Mouse (Mus musculus): ENCODE measurements around the gene Gstt4. TPM values are rescaled to one million over a fixed set of nuclear protein-coding genes. Genes with fewer than 3 reads are reported as not detected.
A peak's percentile ranks its signal among the peaks of the same experiment; 100 is the strongest.

Gene Gstt4
- polyA plus RNA-seq, 1 experiment from 2014 or later: not detected

DNA sequence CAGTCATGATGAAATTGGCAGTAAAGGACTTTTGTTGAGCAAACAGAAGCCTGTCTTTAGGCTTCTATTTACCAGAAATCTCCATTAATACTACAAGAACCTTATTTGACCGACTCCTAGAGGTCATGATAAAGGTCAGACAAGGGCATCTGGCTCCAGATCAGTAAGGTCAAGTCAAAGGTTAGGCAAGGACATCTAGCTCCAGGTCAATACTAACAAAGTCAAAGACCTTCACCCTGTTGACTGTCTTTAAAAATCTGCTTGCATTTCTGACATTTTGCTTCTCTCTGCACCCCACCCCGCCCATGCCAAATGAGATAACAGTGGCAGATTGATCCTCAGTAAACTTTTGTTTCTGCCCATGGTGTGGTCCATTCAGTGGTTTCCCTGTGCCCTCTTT, 18.1 kb downstream of the Gstt4 start:
- Histone ChIP-seq H3K4me1 (ENCODE audit: insufficient read depth) (no peaks in the 10 kb centered on the region), H3K4me2 (no peak overlapping the region), H3K36me3 (ENCODE audit: insufficient read depth) (no peaks in the 10 kb centered on the region), H3K27ac (ENCODE audit: low read depth) (no peak overlapping the region), H3K9me3 (ENCODE audit: low read depth, low read length) (no peaks in the 10 kb centered on the region), H3K9ac (no peak overlapping the region), H3K4me3 (ENCODE audit: low read depth, low read length) (no peak overlapping the region), H3K27me3 (ENCODE audit: insufficient read depth, low read length) (no peaks in the 10 kb centered on the region)
- no peak for TF ChIP-seq CTCF (IDR thresholded peaks at IDR 0.05; ENCODE audit: low read depth)
- 53% methylated on average over 2 of the region's 2 CpGs for WGBS
- no peak for DNase-seq
- no peak for ATAC-seq (ENCODE audit: insufficient read depth)

DNA sequence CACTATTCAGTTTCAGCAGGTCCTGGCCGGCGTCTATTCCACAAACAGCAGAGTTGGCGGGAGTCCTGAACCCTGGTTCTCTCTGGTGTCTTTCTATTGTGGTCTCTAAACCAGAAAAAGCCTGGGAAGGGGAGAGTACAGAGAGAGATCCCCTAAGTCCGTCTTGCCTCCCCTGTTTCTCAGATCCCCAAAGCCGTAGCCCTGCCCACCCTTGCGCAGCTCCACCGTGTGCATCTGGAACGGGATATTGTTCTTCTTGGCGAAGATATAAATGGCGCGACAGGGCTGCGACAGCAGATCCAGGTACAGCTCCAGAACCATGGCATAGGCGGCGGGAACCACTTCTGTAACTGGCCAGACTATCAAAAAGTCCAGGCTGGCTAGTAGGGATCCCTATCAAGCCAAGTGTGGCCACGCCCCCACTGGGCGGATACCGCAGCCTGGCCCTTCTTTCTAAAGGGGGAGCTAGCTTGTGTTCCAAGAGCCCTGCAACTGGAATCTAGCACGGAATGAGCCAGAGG, 24.1 kb downstream of the Gstt4 start, which contains the start of gene Gstt1:
Gene Gstt1, minus strand, starts transcription at position 409 of the 521 bp plus-strand sequence.
- DNase-seq (peak; percentile 81), ATAC-seq (ENCODE audit: insufficient read depth) (peak; percentile 64; the same call in 1 of the 2 replicates)
- 3% methylated on average over 18 of the region's 18 CpGs for WGBS
- no peak for TF ChIP-seq CTCF (IDR thresholded peaks at IDR 0.05; ENCODE audit: low read depth)
- peaks cover 14% of the 10 kb centered on the region for H3K4me1 ChIP-seq (ENCODE audit: insufficient read depth)
- H3K9ac ChIP-seq: peak within 1 kb of the TSS; percentile 54
- H3K4me3 ChIP-seq (ENCODE audit: low read depth, low read length): peak within 1 kb of the TSS; percentile 45
- H3K27me3 ChIP-seq (ENCODE audit: insufficient read depth, low read length): no peaks in the 10 kb centered on the region
- H3K36me3 ChIP-seq (ENCODE audit: insufficient read depth): no peaks in the 10 kb centered on the region
- H3K27ac ChIP-seq (ENCODE audit: low read depth): 0 out of 2 replicates have a peak within 1 kb of the TSS, but pooled peaks have one; percentile 4
- H3K4me2 ChIP-seq: peak within 1 kb of the TSS; percentile 72
- H3K9me3 ChIP-seq (ENCODE audit: low read depth, low read length): no peaks in the 10 kb centered on the region

DNA sequence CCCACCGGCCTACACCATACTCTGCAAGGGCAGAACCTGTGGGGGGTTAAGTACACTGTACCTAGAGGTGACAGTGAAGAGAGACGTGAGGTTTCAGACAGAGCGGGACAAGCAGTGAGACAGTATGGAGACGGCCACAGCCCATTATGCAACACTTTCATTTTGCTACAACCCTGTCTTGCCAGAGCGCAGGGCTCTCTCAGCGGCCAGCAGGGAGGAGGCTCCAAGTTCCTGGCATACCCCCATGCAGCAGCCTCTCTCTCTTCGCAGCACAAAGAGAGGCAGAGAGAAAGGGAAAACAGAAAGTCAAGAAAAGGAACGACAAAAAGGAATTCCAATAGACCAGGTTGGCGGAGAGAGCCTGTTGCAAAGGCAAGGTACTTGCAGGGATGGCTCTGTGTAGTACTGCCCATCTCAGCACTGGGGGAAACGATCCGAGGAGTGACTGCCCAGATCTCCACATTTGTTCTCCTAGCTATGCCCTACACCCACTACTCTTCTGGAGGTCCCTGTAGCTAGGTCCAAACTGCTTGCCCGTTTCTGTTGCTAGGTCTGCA, 24.6 kb downstream of the Gstt4 start:
- H3K27ac ChIP-seq (ENCODE audit: low read depth): 0 out of 2 replicates have a peak overlapping the region, but pooled peaks have one; percentile 4
- no peaks in the 10 kb centered on the region for H3K36me3 ChIP-seq (ENCODE audit: insufficient read depth)
- TF ChIP-seq CTCF (IDR thresholded peaks at IDR 0.05; ENCODE audit: low read depth): no peak
- H3K9ac ChIP-seq: peak overlapping the region; percentile 54
- WGBS: under 1% methylated on average over 12 of the region's 12 CpGs
- no peaks in the 10 kb centered on the region for H3K9me3 ChIP-seq (ENCODE audit: low read depth, low read length)
- ATAC-seq (ENCODE audit: insufficient read depth) (peak; percentile 81), DNase-seq (peak; percentile 74)
- H3K4me3 ChIP-seq (ENCODE audit: low read depth, low read length): peak overlapping the region; percentile 45
- peaks cover 14% of the 10 kb centered on the region for H3K4me1 ChIP-seq (ENCODE audit: insufficient read depth)
- H3K4me2 ChIP-seq: peak overlapping the region; percentile 72
- H3K27me3 ChIP-seq (ENCODE audit: insufficient read depth, low read length): no peaks in the 10 kb centered on the region

DNA sequence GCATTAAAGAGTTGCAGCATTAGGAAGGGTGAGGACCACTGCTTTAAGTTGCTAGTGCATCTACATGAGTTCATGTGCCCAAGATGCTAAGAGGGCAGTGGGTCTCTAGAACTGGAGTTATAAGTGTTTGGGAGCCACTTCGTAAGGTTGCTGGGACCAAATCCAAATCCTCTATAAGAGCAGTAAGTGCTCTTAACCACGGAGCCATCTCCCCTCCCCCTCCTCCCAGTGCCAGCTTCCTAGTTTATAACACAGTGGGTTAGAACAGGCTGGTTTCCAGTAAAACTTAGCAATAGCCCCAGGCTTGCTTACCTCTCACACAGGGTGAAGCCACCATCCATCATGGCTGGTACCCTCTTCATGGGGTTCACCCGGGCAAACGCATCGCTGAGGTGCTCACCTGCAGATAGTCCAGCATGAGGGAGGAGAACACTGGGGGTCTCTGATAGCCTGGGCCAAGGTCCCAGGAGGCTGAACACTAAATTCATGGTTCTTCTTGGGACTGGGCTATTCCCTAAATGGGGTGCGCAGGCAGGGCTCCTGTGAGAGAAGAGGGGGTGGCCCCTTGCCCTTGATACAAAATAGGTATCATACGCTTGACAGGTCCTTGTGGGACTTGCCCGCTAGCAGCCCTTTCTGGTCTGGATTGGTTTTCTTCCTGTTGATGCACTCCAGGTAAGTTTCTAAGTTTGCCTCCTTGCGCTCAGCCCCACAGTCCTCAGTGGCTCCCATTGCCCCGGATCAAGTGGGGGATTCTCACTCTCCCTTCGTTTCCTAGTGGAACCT, 25.4 kb downstream of the Gstt4 start:
- peak overlapping the region; percentile 54; the same call in 1 of the 2 replicates for H3K9ac ChIP-seq
- H3K27me3 ChIP-seq (ENCODE audit: insufficient read depth, low read length): no peaks in the 10 kb centered on the region
- peak overlapping the region; percentile 72 for H3K4me2 ChIP-seq
- ATAC-seq (ENCODE audit: insufficient read depth) (peak; percentile 1; the same call in 1 of the 2 replicates), DNase-seq (no peak)
- H3K27ac ChIP-seq (ENCODE audit: low read depth): no peak overlapping the region
- H3K4me3 ChIP-seq (ENCODE audit: low read depth, low read length): peak overlapping the region; percentile 45
- H3K4me1 ChIP-seq (ENCODE audit: insufficient read depth): peaks cover 14% of the 10 kb centered on the region
- no peaks in the 10 kb centered on the region for H3K36me3 ChIP-seq (ENCODE audit: insufficient read depth)
- WGBS: 35% methylated on average over 11 of the region's 11 CpGs
- no peaks in the 10 kb centered on the region for H3K9me3 ChIP-seq (ENCODE audit: low read depth, low read length)
- TF ChIP-seq CTCF (IDR thresholded peaks at IDR 0.05; ENCODE audit: low read depth): no peak

DNA sequence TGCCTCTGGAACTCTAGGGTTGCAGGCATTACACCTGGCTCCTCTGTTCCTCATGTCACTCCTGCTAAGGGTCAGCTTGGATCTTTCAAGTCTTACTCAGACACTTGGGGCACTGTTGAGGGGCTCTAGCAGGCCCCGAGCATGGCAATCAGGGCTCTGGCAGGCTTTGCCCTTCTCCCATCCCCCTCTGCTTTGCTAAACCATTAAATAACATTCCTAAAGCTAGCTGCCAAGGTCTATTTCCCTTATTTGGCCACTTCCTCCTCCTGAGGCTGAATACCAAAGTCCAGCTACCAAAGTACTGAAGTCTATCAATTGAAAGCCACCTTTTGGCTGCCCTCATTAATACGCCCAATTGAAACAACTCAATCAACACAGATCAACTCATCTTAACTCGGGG, 27.5 kb downstream of the Gstt4 start:
- no peaks in the 10 kb centered on the region for H3K27me3 ChIP-seq (ENCODE audit: insufficient read depth, low read length)
- no peak overlapping the region for H3K4me3 ChIP-seq (ENCODE audit: low read depth, low read length)
- no peak for TF ChIP-seq CTCF (IDR thresholded peaks at IDR 0.05; ENCODE audit: low read depth)
- DNase-seq (peak; percentile 80), ATAC-seq (ENCODE audit: insufficient read depth) (0 out of 2 replicates have a peak, but pooled peaks have one; percentile 8)
- H3K9ac ChIP-seq: no peak overlapping the region
- H3K36me3 ChIP-seq (ENCODE audit: insufficient read depth): no peaks in the 10 kb centered on the region
- H3K9me3 ChIP-seq (ENCODE audit: low read depth, low read length): no peaks in the 10 kb centered on the region
- H3K27ac ChIP-seq (ENCODE audit: low read depth): 0 out of 2 replicates have a peak overlapping the region, but pooled peaks have one; percentile 4
- no peak overlapping the region for H3K4me2 ChIP-seq
- WGBS: 37% methylated on average over 3 of the region's 3 CpGs
- peaks cover 17% of the 10 kb centered on the region for H3K4me1 ChIP-seq (ENCODE audit: insufficient read depth)

DNA sequence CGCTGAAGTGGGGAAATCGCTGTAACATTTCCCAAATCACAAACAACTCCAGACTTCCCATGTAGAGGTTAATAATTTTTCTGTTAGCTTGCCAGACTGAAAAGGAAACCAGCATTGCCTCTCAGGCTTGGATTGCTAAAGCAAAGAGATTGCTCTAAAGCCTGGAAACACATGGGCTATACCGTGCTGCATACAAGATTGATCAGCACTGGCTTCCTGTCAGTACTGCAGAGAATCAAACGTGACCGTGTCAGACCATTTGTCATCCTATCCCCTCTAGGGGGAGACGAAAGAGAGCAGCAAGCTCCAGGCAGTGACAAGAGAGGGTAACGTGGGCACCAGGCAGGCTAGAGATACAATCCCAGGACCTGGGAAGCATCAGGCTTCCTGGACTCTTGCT, 31.6 kb downstream of the Gstt4 start:
- Histone ChIP-seq H3K4me3 (ENCODE audit: low read depth, low read length) (no peak overlapping the region), H3K4me1 (ENCODE audit: insufficient read depth) (peaks cover 3% of the 10 kb centered on the region; the same call in 1 of the 2 replicates), H3K36me3 (ENCODE audit: insufficient read depth) (no peaks in the 10 kb centered on the region), H3K9ac (no peak overlapping the region), H3K27me3 (ENCODE audit: insufficient read depth, low read length) (no peaks in the 10 kb centered on the region), H3K4me2 (no peak overlapping the region), H3K9me3 (ENCODE audit: low read depth, low read length) (no peaks in the 10 kb centered on the region), H3K27ac (ENCODE audit: low read depth) (peak overlapping the region; percentile 31; the same call in 1 of the 2 replicates)
- DNase-seq (peak; percentile 57), ATAC-seq (ENCODE audit: insufficient read depth) (peak; percentile 38; the same call in 1 of the 2 replicates)
- TF ChIP-seq CTCF (IDR thresholded peaks at IDR 0.05; ENCODE audit: low read depth): peak; percentile 34; the same call in 1 of the 2 replicates
- WGBS: 7% methylated on average over 7 of the region's 7 CpGs

DNA sequence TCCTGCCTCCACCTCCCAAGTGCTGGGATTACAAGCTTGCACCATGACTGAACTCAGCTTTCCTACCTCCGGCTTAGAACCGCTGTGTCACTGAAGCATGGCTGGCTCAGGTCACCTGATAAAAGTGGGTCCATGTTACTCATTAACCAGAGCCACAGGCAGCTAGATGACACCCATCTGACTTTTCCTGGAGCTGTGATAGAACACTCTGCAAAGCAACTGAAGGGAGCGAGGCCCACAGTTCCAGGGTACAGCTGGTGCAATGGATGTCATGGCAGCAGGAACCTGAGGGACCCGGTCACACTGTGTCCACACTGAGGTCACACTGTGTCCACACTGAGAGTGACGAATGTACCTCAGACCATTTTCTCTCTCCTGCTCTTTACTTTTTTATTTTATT, 32.5 kb downstream of the Gstt4 start:
- H3K9me3 ChIP-seq (ENCODE audit: low read depth, low read length): no peaks in the 10 kb centered on the region
- peaks cover 3% of the 10 kb centered on the region; the same call in 1 of the 2 replicates for H3K4me1 ChIP-seq (ENCODE audit: insufficient read depth)
- WGBS: 71% methylated on average over 5 of the region's 5 CpGs
- no peak overlapping the region for H3K27ac ChIP-seq (ENCODE audit: low read depth)
- no peak overlapping the region for H3K4me3 ChIP-seq (ENCODE audit: low read depth, low read length)
- DNase-seq (no peak), ATAC-seq (ENCODE audit: insufficient read depth) (0 out of 2 replicates have a peak, but pooled peaks have one; percentile 31)
- no peak overlapping the region for H3K9ac ChIP-seq
- no peak for TF ChIP-seq CTCF (IDR thresholded peaks at IDR 0.05; ENCODE audit: low read depth)
- H3K27me3 ChIP-seq (ENCODE audit: insufficient read depth, low read length): no peaks in the 10 kb centered on the region
- no peaks in the 10 kb centered on the region for H3K36me3 ChIP-seq (ENCODE audit: insufficient read depth)
- no peak overlapping the region for H3K4me2 ChIP-seq
